Mouse (Mus musculus): ENCODE measurements around the gene Tbc1d17.

Gene Tbc1d17

DNA sequence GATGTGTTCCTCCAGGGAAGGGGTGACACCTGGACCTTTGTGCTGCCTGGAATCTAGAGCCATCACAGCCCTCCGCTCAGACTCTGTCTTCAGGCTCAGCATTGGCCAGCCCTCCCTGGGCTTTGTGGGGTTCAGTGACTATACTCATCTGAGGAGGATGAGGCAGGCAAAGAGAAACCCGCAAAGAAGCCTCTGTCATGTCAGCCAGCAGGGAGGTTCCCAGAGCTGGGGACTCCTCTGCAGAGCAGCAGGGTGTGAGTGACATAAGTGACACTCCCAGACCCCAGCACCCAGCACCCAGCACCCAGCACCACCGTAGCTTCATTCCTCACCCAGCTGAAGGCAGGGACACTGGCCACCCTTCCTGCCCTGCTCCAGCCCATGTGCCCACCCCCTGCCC, 59.3 kb downstream of the Tbc1d17 start:
- no peak for DNase-seq (ENCODE audit: low spot score in 2 of 2)
